Mouse (Mus musculus) E14TG2a.4 (cell line): ENCODE data around the gene Man1c1.

Experiments
- CTCF ChIP-seq: conservative IDR thresholded peaks from 2 replicates; pipeline ENCODE4 v1.5.1; 2014; ENCODE audit warnings: low read length
- POU5F1 ChIP-seq: IDR thresholded peaks from 2 replicates; pipeline ENCODE4 v1.6.1; 2014; ENCODE audit warnings: low read length, borderline replicate concordance

DNA sequence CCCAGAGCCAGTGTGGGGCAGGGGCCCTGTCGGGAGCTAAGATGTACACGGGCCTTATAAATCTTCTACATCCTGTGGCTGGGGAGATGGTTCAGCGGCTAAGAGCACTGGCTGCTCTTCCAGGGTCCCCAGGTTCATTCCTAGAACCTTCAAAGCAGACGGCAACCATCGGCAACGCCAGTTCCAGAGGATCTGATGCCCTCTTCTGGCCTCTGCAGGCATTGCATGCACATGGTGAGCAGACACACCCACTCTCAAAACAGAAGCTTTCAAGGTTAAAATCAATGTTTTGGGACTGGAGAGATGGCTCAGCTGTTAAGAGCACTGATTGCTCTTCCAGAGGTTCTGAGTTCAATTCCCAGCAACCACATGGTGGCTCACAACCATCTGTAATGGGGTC lies 134.9 kb downstream of the Man1c1 start:
- TF ChIP-seq POU5F1 (no peak), CTCF (peak; percentile 83)
